Comparison of ENCODE assay signal across 13 mouse cellular contexts in genomic region chr17:62614237-62614636, GRCm38 (mm10).
DNase-seq lines count a peak whose midpoint lies in the region; ATAC-seq and TF ChIP-seq lines count a peak whose summit lies in the region.
"Had no signal": no experiment of that assay in that cellular context is flagged by ENCODE, and none has a peak within 500 bp of the region (broad histone marks: within the 10 kb centered on the region; RNA-seq: fewer than 3 reads in every experiment).

No protein-coding gene starts in this region.

- no peak overlapping the region for H3K4me2 ChIP-seq in forebrain, postnatal 0 days (ENCODE audit: low read depth)
- H3K4me2 ChIP-seq in forebrain, embryonic 11.5 days (ENCODE audit: low read depth, low read length, severe bottlenecking): no peak overlapping the region
- H3K4me2 ChIP-seq in limb, embryonic 13.5 days (replicated peaks): peak overlapping the region; percentile 31
- H3K4me2 ChIP-seq: hindbrain, embryonic 15.5 days; kidney, embryonic 15.5 days; liver, embryonic 11.5 days had no signal

- H3K9ac ChIP-seq in forebrain, postnatal 0 days: no peak overlapping the region
- no peak overlapping the region for H3K9ac ChIP-seq in forebrain, embryonic 11.5 days (ENCODE audit: low read length)
- H3K9ac ChIP-seq in limb, embryonic 13.5 days: no peak overlapping the region
- H3K9ac ChIP-seq: hindbrain, embryonic 15.5 days; kidney, embryonic 15.5 days had no signal

- peaks cover 31% of the 10 kb centered on the region; the same call in 1 of the 2 replicates for H3K27me3 ChIP-seq in forebrain, embryonic 10.5 days (ENCODE audit: poor library complexity, severe bottlenecking)
- no peaks in the 10 kb centered on the region for H3K27me3 ChIP-seq in forebrain, postnatal 0 days (ENCODE audit: insufficient read depth, low read length)
- H3K27me3 ChIP-seq in forebrain, embryonic 11.5 days (ENCODE audit: control insufficient read depth, insufficient read depth, low read length): no peaks in the 10 kb centered on the region
- no peaks in the 10 kb centered on the region for H3K27me3 ChIP-seq in limb, embryonic 13.5 days
- H3K27me3 ChIP-seq: kidney, embryonic 15.5 days had no signal

- no peaks in the 10 kb centered on the region for H3K9me3 ChIP-seq in forebrain, embryonic 10.5 days
- no peaks in the 10 kb centered on the region for H3K9me3 ChIP-seq in forebrain, postnatal 0 days (ENCODE audit: low read length)
- H3K9me3 ChIP-seq in forebrain, embryonic 11.5 days (ENCODE audit: control insufficient read depth, low read length): no peaks in the 10 kb centered on the region
- no peaks in the 10 kb centered on the region for H3K9me3 ChIP-seq in limb, embryonic 13.5 days
- H3K9me3 ChIP-seq: hindbrain, embryonic 15.5 days; kidney, embryonic 15.5 days had no signal

- no peak for TF ChIP-seq CTCF in forebrain, postnatal 0 days (IDR thresholded peaks at IDR 0.05; ENCODE audit: low read depth)

- no peaks in the 10 kb centered on the region; the same call in 1 of the 2 replicates for H3K36me3 ChIP-seq in forebrain, embryonic 10.5 days (replicated peaks)
- H3K36me3 ChIP-seq in forebrain, postnatal 0 days (ENCODE audit: insufficient read depth): no peaks in the 10 kb centered on the region
- H3K36me3 ChIP-seq in forebrain, embryonic 11.5 days (ENCODE audit: control insufficient read depth, insufficient read depth, low read length): no peaks in the 10 kb centered on the region
- no peaks in the 10 kb centered on the region for H3K36me3 ChIP-seq in limb, embryonic 13.5 days
- H3K36me3 ChIP-seq: hindbrain, embryonic 15.5 days; kidney, embryonic 15.5 days had no signal

- no peak for ATAC-seq in forebrain, postnatal 0 days
- ATAC-seq in forebrain, embryonic 11.5 days (replicated peaks; ENCODE audit: low FRiP score): peak; percentile 71
- ATAC-seq in limb, embryonic 13.5 days (ENCODE audit: low FRiP score, low read depth): 0 out of 2 replicates have a peak, but pooled peaks have one; percentile 44

- H3K4me3 ChIP-seq in forebrain, embryonic 10.5 days: no peak overlapping the region
- H3K4me3 ChIP-seq in forebrain, postnatal 0 days (ENCODE audit: low read depth, low read length): no peak overlapping the region
- no peak overlapping the region for H3K4me3 ChIP-seq in forebrain, embryonic 11.5 days (ENCODE audit: low read depth, low read length)
- no peak overlapping the region for H3K4me3 ChIP-seq in limb, embryonic 13.5 days
- H3K4me3 ChIP-seq: hindbrain, embryonic 15.5 days; kidney, embryonic 15.5 days had no signal

- peaks cover 33% of the 10 kb centered on the region for H3K4me1 ChIP-seq in forebrain, embryonic 10.5 days
- no peaks in the 10 kb centered on the region for H3K4me1 ChIP-seq in forebrain, postnatal 0 days (ENCODE audit: insufficient read depth)
- peaks cover 5% of the 10 kb centered on the region for H3K4me1 ChIP-seq in forebrain, embryonic 11.5 days (replicated peaks; ENCODE audit: control insufficient read depth, insufficient read depth, low read length)
- H3K4me1 ChIP-seq in limb, embryonic 13.5 days: peaks cover 22% of the 10 kb centered on the region

- 31% methylated on average over 8 of the region's 8 CpGs for WGBS in forebrain, embryonic 10.5 days
- WGBS in forebrain, postnatal 0 days: 12% methylated on average over 8 of the region's 8 CpGs
- 12% methylated on average over 8 of the region's 8 CpGs for WGBS in forebrain, embryonic 11.5 days
- 18% methylated on average over 8 of the region's 8 CpGs for WGBS in limb, embryonic 13.5 days

- no peak for DNase-seq in forebrain, embryonic 10.5 days (ENCODE audit: extremely low spot score, low spot score)
- DNase-seq in forebrain, postnatal 0 days: no peak
- peak; percentile 73 for DNase-seq in Muller cell, postnatal 12 days (ENCODE audit: inconsistent ontology term)
- no peak for DNase-seq in forebrain, embryonic 11.5 days (ENCODE audit: low spot score)
- DNase-seq in thymus, postnatal 25 days: no peak
- DNase-seq in urinary bladder, postnatal 4 days (ENCODE audit: low spot score in 2 of 2): no peak
- no peak for DNase-seq in urinary bladder, postnatal 14 days (ENCODE audit: low spot score)
- DNase-seq: cerebellum, postnatal 36 days; lung, postnatal 10 days had no signal

- H3K27ac ChIP-seq in forebrain, embryonic 10.5 days: peak overlapping the region; percentile 56; the same call in 1 of the 2 replicates
- H3K27ac ChIP-seq in forebrain, postnatal 0 days (ENCODE audit: low read depth, low read length): no peak overlapping the region
- no peak overlapping the region for H3K27ac ChIP-seq in forebrain, embryonic 11.5 days (ENCODE audit: low read depth, low read length)
- H3K27ac ChIP-seq in limb, embryonic 13.5 days: no peak overlapping the region
- H3K27ac ChIP-seq: hindbrain, embryonic 15.5 days; kidney, embryonic 15.5 days had no signal
